Mouse (Mus musculus) induced T-regulatory cell, adult 2 months (primary cell): Measurements from ENCODE around the gene Wscd2.

Experiments
- DNase-seq: peaks from one replicate; pipeline ENCODE4 v3.0.0-alpha.2; 2012; ENCODE audit warnings: low read depth

The Wscd2 gene

GRCm38 (mm10) chr5:113539438-113539837 lies 49.3 kb downstream of the Wscd2 start:
- peak; percentile 77 for DNase-seq

DNA sequence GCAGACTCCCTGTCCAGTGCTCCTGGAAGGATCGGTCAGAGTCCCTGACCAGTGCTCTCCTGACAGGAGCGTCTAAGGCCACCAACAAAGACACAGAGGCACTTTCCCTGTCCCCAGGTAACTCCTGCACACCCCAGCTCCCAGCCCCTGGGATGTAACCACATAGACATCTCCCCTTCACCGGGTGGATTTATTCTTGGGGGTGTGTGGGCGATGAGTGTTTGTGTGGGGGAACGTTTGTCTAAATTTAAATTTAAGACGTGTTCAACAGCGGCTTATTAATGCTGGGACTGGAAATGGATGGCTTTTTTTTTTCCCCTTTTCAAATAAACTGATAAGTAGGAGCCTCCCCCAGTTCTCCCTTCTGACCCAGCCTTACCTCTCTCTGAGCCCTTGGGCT lies 49.7 kb downstream of the Wscd2 start:
- DNase-seq = no peak

- DNase-seq = no peak
Measured at GRCm38 (mm10) chr5:113541196-113541595, 51.1 kb downstream of the Wscd2 start.

DNA sequence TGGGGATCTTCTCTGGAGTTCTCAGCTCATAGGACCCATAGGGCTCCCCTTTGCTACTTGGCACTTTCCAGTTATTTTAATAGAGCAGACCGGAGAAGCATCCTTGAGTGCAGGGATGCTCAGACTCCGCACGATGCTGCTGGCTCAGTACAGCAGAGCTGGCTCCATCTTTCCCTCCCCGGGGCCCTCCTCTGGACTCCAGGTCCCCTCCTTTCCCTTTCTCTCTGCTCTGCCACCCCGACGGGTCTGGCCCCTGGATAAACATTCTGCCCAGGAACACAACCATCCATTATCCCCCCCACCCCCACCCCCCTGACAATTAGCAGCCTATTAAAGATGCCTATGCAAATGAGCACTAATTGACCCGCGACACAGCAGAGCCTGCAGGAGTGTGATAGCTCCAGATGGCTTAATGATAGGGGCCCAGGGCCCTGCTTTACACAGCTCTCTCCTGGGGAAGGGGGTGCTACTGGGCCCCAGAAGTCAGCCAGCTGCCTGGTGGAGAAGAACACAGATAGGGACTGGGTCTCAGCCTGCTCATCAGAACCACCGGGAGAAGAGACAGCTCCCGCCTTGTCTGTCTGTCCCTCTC lies 52.8 kb downstream of the Wscd2 start:
- DNase-seq = no peak

- peak; percentile 78 for DNase-seq
Measured at GRCm38 (mm10) chr5:113547949-113548700, 58.0 kb downstream of the Wscd2 start.

DNA sequence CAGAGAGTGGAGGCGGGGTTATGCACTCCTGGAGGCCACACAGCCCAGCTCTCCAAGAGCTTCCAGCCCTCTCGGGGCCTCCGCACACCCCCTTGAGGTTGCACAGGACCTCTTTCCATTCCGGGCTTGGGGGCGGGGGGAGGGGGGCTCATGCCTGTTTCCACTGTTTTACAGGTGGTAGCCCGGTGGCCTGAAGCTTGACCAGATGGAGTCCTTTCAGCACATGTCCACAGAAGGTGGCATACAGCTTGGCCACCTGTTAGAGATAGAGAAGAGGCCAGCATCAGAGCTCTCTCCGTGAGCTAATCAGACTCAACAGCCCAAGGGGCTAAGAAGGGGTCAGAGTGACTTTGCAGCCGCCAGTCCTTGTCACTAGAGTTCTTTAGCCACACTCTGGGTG lies 60.1 kb downstream of the Wscd2 start:
- DNase-seq = no peak

DNA sequence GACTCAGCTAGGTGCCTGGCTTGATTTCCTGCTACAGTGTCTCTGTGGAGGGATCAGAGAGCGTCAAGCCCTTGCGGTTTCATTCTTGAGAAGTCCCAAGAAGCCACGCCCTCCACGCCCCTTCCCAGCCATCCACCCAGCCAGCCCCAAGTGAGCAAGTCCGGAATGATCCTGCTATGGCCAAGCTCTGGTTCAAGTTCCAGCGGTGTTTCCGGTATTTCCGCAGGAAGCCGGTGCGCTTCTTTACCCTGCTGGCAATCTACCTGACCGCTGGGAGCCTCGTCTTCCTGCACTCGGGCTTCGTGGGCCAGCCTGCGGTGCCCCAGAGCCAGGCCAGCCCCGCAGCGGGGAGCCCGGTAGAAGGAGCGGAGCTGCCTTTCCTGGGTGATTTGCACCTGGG lies 60.6 kb downstream of the Wscd2 start:
- DNase-seq = peak; percentile 20

- DNase-seq = peak; percentile 52
Measured at GRCm38 (mm10) chr5:113553402-113553897, 63.3 kb downstream of the Wscd2 start.

DNA sequence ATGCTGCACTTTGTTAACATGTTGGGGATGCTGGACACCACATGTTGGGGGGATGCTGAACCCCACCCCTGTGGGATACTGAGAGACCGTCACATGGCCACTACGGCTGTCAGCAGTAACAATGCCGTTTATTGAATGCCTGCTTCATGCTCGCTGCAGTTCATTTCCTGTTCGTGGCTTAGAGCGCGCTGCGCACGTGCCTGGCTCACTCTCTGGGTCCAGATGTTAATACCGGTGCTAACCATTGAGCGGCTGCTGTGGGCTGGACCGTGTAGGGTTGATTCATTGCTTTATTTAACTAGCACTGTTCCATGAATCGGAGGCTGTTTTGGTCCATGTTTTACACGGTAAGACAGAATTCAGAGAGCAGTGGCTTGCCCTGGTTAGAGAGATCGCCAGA lies 64.0 kb downstream of the Wscd2 start:
- no peak for DNase-seq

DNA sequence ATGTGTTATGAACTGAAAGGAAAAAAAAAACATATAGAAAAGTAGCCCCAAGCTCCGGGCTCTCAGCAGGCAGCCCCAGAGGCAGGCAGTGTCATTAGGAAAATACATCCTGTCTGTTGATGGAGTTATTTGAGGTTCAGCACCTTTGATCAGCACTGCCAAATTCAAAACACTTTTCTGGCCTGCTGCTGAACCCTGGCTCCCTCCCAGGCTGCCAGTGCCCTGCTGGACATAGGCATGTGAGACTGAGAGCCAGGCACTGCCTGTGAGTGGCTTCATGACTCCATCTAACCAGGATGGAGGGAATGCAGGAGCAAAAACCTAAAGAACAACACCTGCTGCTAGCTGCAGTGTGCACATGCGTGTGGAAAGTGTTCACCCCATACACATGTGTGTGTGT lies 64.4 kb downstream of the Wscd2 start:
- DNase-seq = no peak

DNA sequence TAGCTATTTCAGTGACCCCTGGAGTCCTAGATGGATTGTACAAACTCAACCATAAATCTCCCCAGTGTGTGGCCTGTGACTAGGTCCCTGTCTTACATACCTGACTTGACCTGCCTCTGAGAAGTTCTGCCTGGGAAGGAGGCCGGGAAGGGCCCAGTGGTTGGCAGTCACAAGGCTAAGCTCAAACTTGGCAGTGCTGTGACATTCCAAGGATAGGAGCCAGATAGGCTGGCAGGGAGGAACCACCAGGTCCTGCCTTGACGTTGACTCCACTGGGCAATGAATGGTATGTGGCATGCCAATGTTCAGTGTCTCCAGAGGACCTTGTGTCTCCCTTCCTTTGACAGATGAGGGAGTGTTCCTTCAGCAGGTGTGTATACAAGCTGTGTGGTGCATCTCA lies 65.6 kb downstream of the Wscd2 start:
- no peak for DNase-seq

DNA sequence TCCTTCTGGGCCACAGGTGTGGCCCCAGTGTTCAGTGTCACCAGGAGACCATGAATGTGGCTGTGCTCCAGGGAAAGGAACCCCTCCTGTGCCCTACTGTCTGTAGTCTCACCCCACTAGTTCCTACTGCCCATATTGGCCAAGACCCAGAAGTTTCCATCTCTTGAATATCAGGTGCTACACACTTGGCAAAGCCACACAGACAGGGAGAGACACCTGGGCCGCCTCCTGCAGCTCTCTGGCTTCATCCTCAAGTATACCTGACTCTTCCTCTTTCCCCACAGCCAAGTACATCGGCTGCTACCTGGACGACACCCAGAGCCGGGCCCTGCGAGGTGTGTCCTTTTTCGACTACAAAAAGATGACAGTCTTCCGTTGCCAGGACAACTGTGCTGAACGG lies 67.9 kb downstream of the Wscd2 start:
- no peak for DNase-seq

DNA sequence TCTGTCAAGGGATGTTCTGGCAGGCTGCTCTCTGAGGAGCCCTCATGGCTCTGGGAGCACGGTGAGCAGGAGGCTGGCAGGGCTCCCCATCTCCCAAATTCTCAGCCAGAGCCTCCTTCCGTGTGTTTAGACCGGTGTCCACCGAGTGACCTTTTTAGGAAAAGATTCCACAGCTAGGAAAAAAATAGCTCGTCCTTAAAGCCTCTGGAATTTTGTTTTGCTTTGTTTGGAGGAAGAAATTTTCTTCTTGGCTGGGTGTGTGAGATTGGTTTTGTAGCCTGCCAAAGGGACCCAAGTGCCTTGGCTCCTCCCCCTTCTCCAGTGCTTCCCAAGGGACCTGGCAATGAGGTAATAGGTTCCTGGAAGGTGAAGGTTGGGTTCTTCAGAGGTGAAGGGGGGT lies 69.5 kb downstream of the Wscd2 start:
- DNase-seq = no peak

- DNase-seq = no peak
Measured at GRCm38 (mm10) chr5:113564463-113564862, 74.3 kb downstream of the Wscd2 start.

GRCm38 (mm10) chr5:113565101-113565854 lies 75.1 kb downstream of the Wscd2 start:
- no peak for DNase-seq

- DNase-seq = no peak
Measured at GRCm38 (mm10) chr5:113565858-113566257, 75.7 kb downstream of the Wscd2 start.

DNA sequence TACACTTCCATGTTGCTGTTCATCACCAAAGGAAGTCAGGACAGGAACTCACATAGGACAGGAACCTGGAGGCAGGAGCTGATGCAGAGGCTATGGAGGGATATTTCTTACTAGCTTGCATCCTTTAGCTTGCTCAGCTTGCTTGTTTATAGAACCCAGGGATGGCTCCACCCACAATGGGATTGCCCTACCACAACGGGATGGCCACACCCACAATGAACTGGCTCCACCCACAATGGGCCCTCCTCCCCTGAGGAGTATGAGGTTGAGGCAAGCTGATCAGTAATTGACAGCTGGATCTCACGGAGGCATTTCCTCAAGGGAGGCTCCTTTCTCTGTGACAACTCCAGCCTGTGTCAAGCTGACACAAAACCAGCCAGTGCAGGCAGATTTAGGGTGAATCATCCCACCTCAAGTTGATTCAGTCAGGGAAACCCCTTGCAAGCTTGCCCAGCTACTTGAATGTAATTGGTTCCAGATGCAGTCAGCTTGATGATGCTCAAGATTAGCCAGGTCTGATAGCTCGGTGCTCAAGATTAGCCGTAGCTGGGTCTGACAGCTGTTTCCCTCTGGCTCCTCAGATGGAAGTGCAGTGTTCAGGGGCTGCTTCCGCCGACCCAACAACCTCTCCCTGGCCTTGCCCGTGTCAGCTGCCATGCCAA lies 80.1 kb downstream of the Wscd2 start:
- no peak for DNase-seq

- no peak for DNase-seq
Measured at GRCm38 (mm10) chr5:113577555-113577954, 87.4 kb downstream of the Wscd2 start.

GRCm38 (mm10) chr5:113578428-113578827 lies 88.3 kb downstream of the Wscd2 start:
- no peak for DNase-seq

- DNase-seq = no peak
Measured at GRCm38 (mm10) chr5:113579128-113579527, 89.0 kb downstream of the Wscd2 start.

- DNase-seq = peak; percentile 60
Measured at GRCm38 (mm10) chr5:113580248-113580647, 90.1 kb downstream of the Wscd2 start.

GRCm38 (mm10) chr5:113580801-113581200 lies 90.7 kb downstream of the Wscd2 start:
- no peak for DNase-seq
